Mouse (Mus musculus) intestine, embryonic 15.5 days (tissue): ENCODE measurements around the gene Galnt12. TPM values are rescaled to one million over a fixed set of nuclear protein-coding genes. Genes with fewer than 3 reads are reported as not detected.

Experiments
- ATAC-seq: fragments of 200-750 bp; cut with Nextera tagmentation; 2 replicates; pipeline ENCODE4 v1.8.0; 2017; ENCODE audit warnings: moderate TSS enrichment, moderate library complexity
- H3K27ac ChIP-seq: fragments of 300-500 bp; sonication (generic); 2 replicates; pipeline ENCODE4 v1.5.1; 2015; ENCODE audit warnings: mild to moderate bottlenecking, inconsistent platforms
- H3K27me3 ChIP-seq: fragments of 300-500 bp; sonication (generic); replicated peaks from 2 replicates; pipeline ENCODE4 v1.6.1; 2015; ENCODE audit warnings: inconsistent platforms
- H3K36me3 ChIP-seq: fragments of 300-500 bp; sonication (generic); 2 replicates; pipeline ENCODE4 v1.6.1; 2015; ENCODE audit warnings: inconsistent platforms
- H3K4me1 ChIP-seq: fragments of 300-500 bp; sonication (generic); replicated peaks from 2 replicates; pipeline ENCODE4 v1.6.1; 2015; ENCODE audit warnings: inconsistent platforms
- H3K4me2 ChIP-seq: fragments of 300-500 bp; sonication (generic); replicated peaks from 2 replicates; pipeline ENCODE4 v1.6.1; 2015; ENCODE audit warnings: mild to moderate bottlenecking, inconsistent platforms
- H3K4me3 ChIP-seq: fragments of 300-500 bp; sonication (generic); replicated peaks from 2 replicates; pipeline ENCODE4 v1.5.1; 2015; ENCODE audit warnings: inconsistent platforms
- H3K9ac ChIP-seq: fragments of 300-500 bp; sonication (generic); 2 replicates; pipeline ENCODE4 v1.6.1; 2015; ENCODE audit warnings: inconsistent platforms
- H3K9me3 ChIP-seq: fragments of 300-500 bp; sonication (generic); 2 replicates; pipeline ENCODE4 v1.6.1; 2016; ENCODE audit warnings: inconsistent platforms
- WGBS: fragments of 180-500 bp; shearing (Covaris S2); methylation state at CpG from one replicate; pipeline ENCODE4 v1.1.7; 2015; 5-methylcytosine and 5-hydroxymethylcytosine counted together
- polyA plus RNA-seq: library from polyadenylated mRNA; unstranded; fragments of >200 nt; fragmentation: Nextera tagmentation; extraction: Ambion mirVana; gene quantifications from 2 replicates; pipeline ENCODE4 v1.2.1, GENCODE M21; 2015

Gene Galnt12
- polyA plus RNA-seq, 1 experiment from 2014 or later: 21.5 TPM

- H3K27ac ChIP-seq: peak overlapping the region; percentile 40; the same call in 1 of the 2 replicates
- peak overlapping the region; percentile 90 for H3K4me2 ChIP-seq
- 21% methylated on average over 25 of the region's 25 CpGs for WGBS
- H3K9ac ChIP-seq: peak overlapping the region; percentile 67
- no peaks in the 10 kb centered on the region for H3K27me3 ChIP-seq
- ATAC-seq: peak; percentile 54
- H3K36me3 ChIP-seq: no peaks in the 10 kb centered on the region
- H3K4me1 ChIP-seq: peaks cover 9% of the 10 kb centered on the region; the same call in 1 of the 2 replicates
- H3K9me3 ChIP-seq: no peaks in the 10 kb centered on the region
- peak overlapping the region; percentile 72 for H3K4me3 ChIP-seq
These were observed 34.0 kb upstream of the Galnt12 start for GRCm38 (mm10) chr4:47057510-47058325.

GRCm38 (mm10) chr4:47060900-47061299 is 30.8 kb upstream of the Galnt12 start:
- Histone ChIP-seq H3K9ac (no peak overlapping the region), H3K4me2 (no peak overlapping the region), H3K36me3 (no peaks in the 10 kb centered on the region), H3K27ac (no peak overlapping the region), H3K9me3 (no peaks in the 10 kb centered on the region), H3K4me3 (no peak overlapping the region), H3K4me1 (peaks cover 9% of the 10 kb centered on the region; the same call in 1 of the 2 replicates), H3K27me3 (no peaks in the 10 kb centered on the region)
- peak; percentile 13; the same call in 1 of the 2 replicates for ATAC-seq
- WGBS: 9% methylated on average over 1 of the region's 1 CpGs

GRCm38 (mm10) chr4:47075054-47075453 is 16.7 kb upstream of the Galnt12 start:
- Histone ChIP-seq H3K9me3 (no peaks in the 10 kb centered on the region), H3K36me3 (no peaks in the 10 kb centered on the region), H3K4me2 (no peak overlapping the region), H3K27me3 (no peaks in the 10 kb centered on the region), H3K9ac (no peak overlapping the region), H3K4me3 (no peak overlapping the region), H3K27ac (no peak overlapping the region), H3K4me1 (no peaks in the 10 kb centered on the region)
- 27% methylated on average over 2 of the region's 2 CpGs for WGBS
- ATAC-seq: peak; percentile 84

GRCm38 (mm10) chr4:47079997-47080646 is 11.6 kb upstream of the Galnt12 start:
- WGBS: 84% methylated on average over 17 of the region's 17 CpGs
- Histone ChIP-seq H3K9ac (no peak overlapping the region), H3K27me3 (no peaks in the 10 kb centered on the region), H3K4me1 (no peaks in the 10 kb centered on the region), H3K4me2 (no peak overlapping the region), H3K4me3 (no peak overlapping the region), H3K36me3 (no peaks in the 10 kb centered on the region), H3K27ac (no peak overlapping the region), H3K9me3 (no peaks in the 10 kb centered on the region)
- ATAC-seq: no peak

GRCm38 (mm10) chr4:47080647-47081010 is 11.1 kb upstream of the Galnt12 start:
- no peak for ATAC-seq
- H3K4me3 ChIP-seq: no peak overlapping the region
- no peak overlapping the region for H3K27ac ChIP-seq
- no peaks in the 10 kb centered on the region for H3K4me1 ChIP-seq
- H3K9me3 ChIP-seq: no peaks in the 10 kb centered on the region
- H3K36me3 ChIP-seq: no peaks in the 10 kb centered on the region
- no peaks in the 10 kb centered on the region for H3K27me3 ChIP-seq
- WGBS: 88% methylated on average over 4 of the region's 4 CpGs
- H3K4me2 ChIP-seq: no peak overlapping the region
- no peak overlapping the region for H3K9ac ChIP-seq

- no peaks in the 10 kb centered on the region for H3K27me3 ChIP-seq
- no peak overlapping the region for H3K4me2 ChIP-seq
- H3K27ac ChIP-seq: no peak overlapping the region
- H3K9ac ChIP-seq: no peak overlapping the region
- H3K4me1 ChIP-seq: no peaks in the 10 kb centered on the region
- no peaks in the 10 kb centered on the region for H3K36me3 ChIP-seq
- 89% methylated on average over 7 of the region's 7 CpGs for WGBS
- H3K9me3 ChIP-seq: no peaks in the 10 kb centered on the region
- no peak for ATAC-seq
- H3K4me3 ChIP-seq: no peak overlapping the region
These were observed 7.9 kb upstream of the Galnt12 start for GRCm38 (mm10) chr4:47083824-47084223.

GRCm38 (mm10) chr4:47088671-47089070 is 3.0 kb upstream of the Galnt12 start:
- H3K4me1 ChIP-seq: peaks cover 7% of the 10 kb centered on the region; the same call in 1 of the 2 replicates
- H3K9me3 ChIP-seq: no peaks in the 10 kb centered on the region
- 88% methylated on average over 7 of the region's 7 CpGs for WGBS
- H3K27ac ChIP-seq: no peak overlapping the region
- no peaks in the 10 kb centered on the region for H3K36me3 ChIP-seq
- H3K27me3 ChIP-seq: 0 out of 2 replicates have a peak, but pooled peaks cover 5% of the 10 kb centered on the region
- ATAC-seq: no peak
- H3K4me2 ChIP-seq: no peak overlapping the region
- H3K9ac ChIP-seq: no peak overlapping the region
- H3K4me3 ChIP-seq: no peak overlapping the region

DNA sequence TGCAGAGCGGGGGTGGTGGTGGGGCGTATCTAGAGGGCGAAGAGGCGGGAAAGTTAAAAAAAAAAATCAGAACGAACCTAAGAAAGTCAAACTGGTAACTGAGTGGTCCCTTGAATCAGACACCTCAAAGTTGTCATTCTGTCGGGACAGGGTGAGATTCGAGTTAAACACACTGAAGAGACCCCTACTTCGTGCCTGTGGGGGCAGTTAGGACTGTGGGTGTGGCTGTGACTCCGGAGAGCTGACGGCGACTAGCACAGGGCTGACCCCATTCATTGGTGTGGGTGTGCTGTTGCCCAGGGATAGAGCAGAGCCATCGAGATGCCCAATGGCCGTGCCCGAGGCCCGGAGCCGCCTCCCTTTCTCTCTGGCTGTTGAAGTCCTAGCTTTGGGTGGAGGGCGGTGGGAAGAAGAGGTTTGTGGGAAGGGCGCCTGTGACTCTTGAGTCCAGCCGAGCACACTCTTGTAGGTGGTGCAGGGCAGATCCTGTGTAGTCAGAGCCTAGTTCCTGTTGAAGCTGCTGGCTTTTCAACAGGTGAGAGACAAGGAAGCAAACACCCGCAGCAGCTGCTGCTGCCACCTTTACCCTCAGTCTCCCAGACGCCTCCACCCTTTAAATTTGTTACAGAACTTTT is 795 bp downstream of the Galnt12 start:
- Histone ChIP-seq H3K9ac (peak overlapping the region; percentile 61), H3K9me3 (no peaks in the 10 kb centered on the region), H3K4me1 (peaks cover 7% of the 10 kb centered on the region; the same call in 1 of the 2 replicates), H3K27me3 (0 out of 2 replicates have a peak, but pooled peaks cover 8% of the 10 kb centered on the region), H3K4me3 (peak overlapping the region; percentile 71), H3K4me2 (peak overlapping the region; percentile 100), H3K36me3 (no peaks in the 10 kb centered on the region), H3K27ac (no peak overlapping the region)
- 2% methylated on average over 21 of the region's 21 CpGs for WGBS
- peak; percentile 51 for ATAC-seq

- Histone ChIP-seq H3K36me3 (no peaks in the 10 kb centered on the region), H3K4me2 (peak overlapping the region; percentile 100), H3K27ac (no peak overlapping the region), H3K9me3 (no peaks in the 10 kb centered on the region), H3K4me3 (no peak overlapping the region), H3K4me1 (peaks cover 7% of the 10 kb centered on the region; the same call in 1 of the 2 replicates), H3K9ac (no peak overlapping the region), H3K27me3 (0 out of 2 replicates have a peak, but pooled peaks cover 8% of the 10 kb centered on the region)
- no peak for ATAC-seq
- WGBS: 63% methylated on average over 9 of the region's 9 CpGs
These were observed 1.5 kb downstream of the Galnt12 start for GRCm38 (mm10) chr4:47093161-47093560.

GRCm38 (mm10) chr4:47093647-47094046 is 1.9 kb downstream of the Galnt12 start:
- H3K9ac ChIP-seq: no peak overlapping the region

GRCm38 (mm10) chr4:47103561-47103960 is 11.9 kb downstream of the Galnt12 start:
- Histone ChIP-seq H3K4me1 (no peaks in the 10 kb centered on the region), H3K9me3 (no peaks in the 10 kb centered on the region), H3K27ac (no peak overlapping the region), H3K9ac (no peak overlapping the region), H3K4me2 (no peak overlapping the region), H3K36me3 (no peaks in the 10 kb centered on the region), H3K4me3 (no peak overlapping the region), H3K27me3 (no peaks in the 10 kb centered on the region)
- WGBS: 92% methylated on average over 10 of the region's 10 CpGs
- no peak for ATAC-seq

More at GRCm38 (mm10) chr4:47093647-47094046, 1.9 kb downstream of the Galnt12 start:
- Histone ChIP-seq H3K36me3 (no peaks in the 10 kb centered on the region), H3K4me2 (no peak overlapping the region), H3K9me3 (no peaks in the 10 kb centered on the region), H3K27ac (no peak overlapping the region), H3K27me3 (0 out of 2 replicates have a peak, but pooled peaks cover 8% of the 10 kb centered on the region), H3K4me1 (peaks cover 7% of the 10 kb centered on the region; the same call in 1 of the 2 replicates), H3K4me3 (no peak overlapping the region)
- WGBS: 71% methylated on average over 6 of the region's 6 CpGs
- no peak for ATAC-seq

- Histone ChIP-seq H3K27ac (no peak overlapping the region), H3K4me1 (no peaks in the 10 kb centered on the region), H3K4me3 (no peak overlapping the region), H3K36me3 (no peaks in the 10 kb centered on the region), H3K27me3 (no peaks in the 10 kb centered on the region), H3K9me3 (no peaks in the 10 kb centered on the region), H3K4me2 (no peak overlapping the region), H3K9ac (no peak overlapping the region)
- no peak for ATAC-seq
- 68% methylated on average over 9 of the region's 9 CpGs for WGBS
These were observed 20.2 kb downstream of the Galnt12 start for GRCm38 (mm10) chr4:47111885-47112284.
